Mouse (Mus musculus): ENCODE measurements around the gene Slc25a39. TPM values are rescaled to one million over a fixed set of nuclear protein-coding genes. Genes with fewer than 3 reads are reported as not detected.

Gene Slc25a39
- total and polyA plus RNA-seq, 3 experiments = 55.9 to 231 (median 205) TPM

GRCm38 (mm10) chr11:102385075-102385474 is 22.7 kb downstream of the Slc25a39 start:
- Histone ChIP-seq H3K4me3 (ENCODE audit: low read depth, low read length) (no peak overlapping the region), H3K27me3 (ENCODE audit: insufficient read depth, low read length) (peaks cover 54% of the 10 kb centered on the region), H3K36me3 (replicated peaks) (no peaks in the 10 kb centered on the region), H3K4me1 (ENCODE audit: insufficient read depth, low read depth, low read length) (peaks cover 3% of the 10 kb centered on the region; the same call in 1 of the 2 replicates), H3K9me3 (replicated peaks) (no peaks in the 10 kb centered on the region)
- DNase-seq (ENCODE audit: low spot score) (no peak), ATAC-seq (ENCODE audit: extremely low read depth, insufficient number of reproducible peaks, low FRiP score, poor library complexity, severe bottlenecking) (no peak)
- TF ChIP-seq POLR2AphosphoS5 (IDR thresholded peaks at IDR 0.05; ENCODE audit: insufficient replicate concordance, low read depth, low read length) = no peak
- TF ChIP-seq TAL1 (conservative IDR thresholded peaks at IDR 0.05; ENCODE audit: low read depth, low read length) = no peak
- no peak for TF ChIP-seq GATA2 (IDR thresholded peaks at IDR 0.05; ENCODE audit: borderline replicate concordance, low read depth, low read length)
- TF ChIP-seq GATA1 (IDR thresholded peaks at IDR 0.05; ENCODE audit: borderline replicate concordance, low read length) = no peak
- no peak for TF ChIP-seq CTCF (IDR thresholded peaks at IDR 0.05; ENCODE audit: low read depth, low read length)

GRCm38 (mm10) chr11:102384418-102384817 is 23.3 kb downstream of the Slc25a39 start:
- no peak for TF ChIP-seq TAL1 (conservative IDR thresholded peaks at IDR 0.05; ENCODE audit: low read depth, low read length)
- no peak for TF ChIP-seq GATA2 (IDR thresholded peaks at IDR 0.05; ENCODE audit: borderline replicate concordance, low read depth, low read length)
- peaks cover 57% of the 10 kb centered on the region for H3K27me3 ChIP-seq (ENCODE audit: insufficient read depth, low read length)
- no peak for DNase-seq (ENCODE audit: low spot score)
- no peak overlapping the region for H3K4me3 ChIP-seq (ENCODE audit: low read depth, low read length)
- H3K9me3 ChIP-seq (replicated peaks) = no peaks in the 10 kb centered on the region
- ATAC-seq (ENCODE audit: extremely low read depth, insufficient number of reproducible peaks, low FRiP score, poor library complexity, severe bottlenecking) = no peak
- peaks cover 3% of the 10 kb centered on the region; the same call in 1 of the 2 replicates for H3K4me1 ChIP-seq (ENCODE audit: insufficient read depth, low read depth, low read length)
- H3K36me3 ChIP-seq (replicated peaks) = no peaks in the 10 kb centered on the region

- peaks cover 3% of the 10 kb centered on the region; the same call in 1 of the 2 replicates for H3K4me1 ChIP-seq (ENCODE audit: insufficient read depth, low read depth, low read length)
- no peaks in the 10 kb centered on the region for H3K36me3 ChIP-seq (replicated peaks)
- TF ChIP-seq CTCF (IDR thresholded peaks at IDR 0.05; ENCODE audit: low read depth, low read length) (no peak), GATA2 (IDR thresholded peaks at IDR 0.05; ENCODE audit: borderline replicate concordance, low read depth, low read length) (no peak), GATA1 (IDR thresholded peaks at IDR 0.05; ENCODE audit: borderline replicate concordance, low read length) (no peak), TAL1 (conservative IDR thresholded peaks at IDR 0.05; ENCODE audit: low read depth, low read length) (no peak), POLR2AphosphoS5 (IDR thresholded peaks at IDR 0.05; ENCODE audit: insufficient replicate concordance, low read depth, low read length) (no peak)
- H3K4me3 ChIP-seq (ENCODE audit: low read depth, low read length) = no peak overlapping the region
- H3K9me3 ChIP-seq (replicated peaks) = peaks cover 8% of the 10 kb centered on the region
- DNase-seq (ENCODE audit: low spot score) = no peak
- peaks cover 64% of the 10 kb centered on the region for H3K27me3 ChIP-seq (ENCODE audit: insufficient read depth, low read length)
- no peak for ATAC-seq (ENCODE audit: extremely low read depth, insufficient number of reproducible peaks, low FRiP score, poor library complexity, severe bottlenecking)
These were observed 24.2 kb downstream of the Slc25a39 start for GRCm38 (mm10) chr11:102383365-102384136.

GRCm38 (mm10) chr11:102382794-102383193 is 25.0 kb downstream of the Slc25a39 start:
- H3K4me1 ChIP-seq (ENCODE audit: insufficient read depth, low read depth, low read length) = peaks cover 3% of the 10 kb centered on the region; the same call in 1 of the 2 replicates
- H3K36me3 ChIP-seq (replicated peaks) = no peaks in the 10 kb centered on the region
- no peak for TF ChIP-seq GATA1 (IDR thresholded peaks at IDR 0.05; ENCODE audit: borderline replicate concordance, low read length)
- no peak for TF ChIP-seq POLR2AphosphoS5 (IDR thresholded peaks at IDR 0.05; ENCODE audit: insufficient replicate concordance, low read depth, low read length)
- no peak for TF ChIP-seq GATA2 (IDR thresholded peaks at IDR 0.05; ENCODE audit: borderline replicate concordance, low read depth, low read length)
- TF ChIP-seq CTCF (IDR thresholded peaks at IDR 0.05; ENCODE audit: low read depth, low read length) = no peak
- no peak for TF ChIP-seq TAL1 (conservative IDR thresholded peaks at IDR 0.05; ENCODE audit: low read depth, low read length)
- ATAC-seq (ENCODE audit: extremely low read depth, insufficient number of reproducible peaks, low FRiP score, poor library complexity, severe bottlenecking) = no peak
- peaks cover 67% of the 10 kb centered on the region for H3K27me3 ChIP-seq (ENCODE audit: insufficient read depth, low read length)
- no peak for DNase-seq (ENCODE audit: low spot score)
- no peak overlapping the region for H3K4me3 ChIP-seq (ENCODE audit: low read depth, low read length)
- peaks cover 12% of the 10 kb centered on the region for H3K9me3 ChIP-seq (replicated peaks)

- TF ChIP-seq POLR2AphosphoS5 (IDR thresholded peaks at IDR 0.05; ENCODE audit: insufficient replicate concordance, low read depth, low read length) = no peak
- TF ChIP-seq GATA2 (IDR thresholded peaks at IDR 0.05; ENCODE audit: borderline replicate concordance, low read depth, low read length) = no peak
- TF ChIP-seq TAL1 (conservative IDR thresholded peaks at IDR 0.05; ENCODE audit: low read depth, low read length) = no peak
- TF ChIP-seq GATA1 (IDR thresholded peaks at IDR 0.05; ENCODE audit: borderline replicate concordance, low read length) = no peak
- no peak for TF ChIP-seq CTCF (IDR thresholded peaks at IDR 0.05; ENCODE audit: low read depth, low read length)
- peaks cover 75% of the 10 kb centered on the region for H3K27me3 ChIP-seq (ENCODE audit: insufficient read depth, low read length)
- H3K9me3 ChIP-seq (replicated peaks) = peaks cover 20% of the 10 kb centered on the region
- H3K36me3 ChIP-seq (replicated peaks) = no peaks in the 10 kb centered on the region
- H3K4me3 ChIP-seq (ENCODE audit: low read depth, low read length) = no peak overlapping the region
- DNase-seq (ENCODE audit: low spot score) = no peak
- no peak for ATAC-seq (ENCODE audit: extremely low read depth, insufficient number of reproducible peaks, low FRiP score, poor library complexity, severe bottlenecking)
- peaks cover 14% of the 10 kb centered on the region for H3K4me1 ChIP-seq (ENCODE audit: insufficient read depth, low read depth, low read length)
These were observed 26.2 kb downstream of the Slc25a39 start for GRCm38 (mm10) chr11:102381341-102382100.

- TF ChIP-seq TAL1 (conservative IDR thresholded peaks at IDR 0.05; ENCODE audit: low read depth, low read length) (no peak), GATA2 (IDR thresholded peaks at IDR 0.05; ENCODE audit: borderline replicate concordance, low read depth, low read length) (no peak), POLR2AphosphoS5 (IDR thresholded peaks at IDR 0.05; ENCODE audit: insufficient replicate concordance, low read depth, low read length) (no peak), CTCF (IDR thresholded peaks at IDR 0.05; ENCODE audit: low read depth, low read length) (no peak), GATA1 (IDR thresholded peaks at IDR 0.05; ENCODE audit: borderline replicate concordance, low read length) (no peak)
- Histone ChIP-seq H3K9me3 (replicated peaks) (peaks cover 20% of the 10 kb centered on the region), H3K4me1 (ENCODE audit: insufficient read depth, low read depth, low read length) (peaks cover 28% of the 10 kb centered on the region), H3K27me3 (ENCODE audit: insufficient read depth, low read length) (peaks cover 75% of the 10 kb centered on the region), H3K4me3 (ENCODE audit: low read depth, low read length) (no peak overlapping the region), H3K36me3 (replicated peaks) (no peaks in the 10 kb centered on the region)
- DNase-seq (ENCODE audit: low spot score) (no peak), ATAC-seq (ENCODE audit: extremely low read depth, insufficient number of reproducible peaks, low FRiP score, poor library complexity, severe bottlenecking) (no peak)
These were observed 27.7 kb downstream of the Slc25a39 start for GRCm38 (mm10) chr11:102380091-102380490.
